Mouse (Mus musculus) kidney, adult 2 months (tissue): ENCODE data around the gene Zfyve1. TPM values are rescaled to one million over a fixed set of nuclear protein-coding genes. Genes with fewer than 3 reads are reported as not detected.

Source experiments
- DNase-seq: peaks from one replicate; pipeline ENCODE4 v3.0.0; 2021
- H3K27ac ChIP-seq: fragments of 200-500 bp; 2 replicates; pipeline ENCODE4 v1.5.1; 2012; ENCODE audit warnings: low read depth, low read length, control low read depth, inconsistent platforms; ENCODE audit not compliant: insufficient read depth
- H3K27me3 ChIP-seq: fragments of 200-500 bp; replicated peaks from 2 replicates; pipeline ENCODE4 v1.6.1; 2012; ENCODE audit warnings: mild to moderate bottlenecking, moderate library complexity, low read length, inconsistent platforms; ENCODE audit not compliant: control insufficient read depth, insufficient read depth
- H3K36me3 ChIP-seq: fragments of 200-500 bp; 2 replicates; pipeline ENCODE4 v1.6.1; 2012; ENCODE audit warnings: mild to moderate bottlenecking, moderate library complexity, low read length, inconsistent platforms; ENCODE audit not compliant: control insufficient read depth, insufficient read depth
- H3K4me1 ChIP-seq: fragments of 200-500 bp; 2 replicates; pipeline ENCODE4 v1.6.1; 2011; ENCODE audit warnings: low read length; ENCODE audit not compliant: control insufficient read depth, insufficient read depth
- H3K4me3 ChIP-seq: fragments of 200-500 bp; 2 replicates; pipeline ENCODE4 v1.5.1; 2011; ENCODE audit warnings: mild to moderate bottlenecking, low read depth, low read length, control low read depth; ENCODE audit not compliant: insufficient read depth
- CTCF ChIP-seq: fragments of 200-500 bp; conservative IDR thresholded peaks from 2 replicates; pipeline ENCODE4 v1.5.1; 2011; ENCODE audit warnings: low read depth, mild to moderate bottlenecking, control low read depth, low read length, moderate library complexity, mixed read lengths; ENCODE audit not compliant: insufficient read depth, insufficient read length
- POLR2A ChIP-seq: fragments of 200-500 bp; IDR thresholded peaks from one replicate; pipeline ENCODE4 v1.6.1; 2011; ENCODE audit warnings: low read depth, low read length, control low read depth
- WGBS: fragments of 180-500 bp; shearing (Covaris S2); methylation state at CpG from one replicate; pipeline ENCODE4 v1.1.7; 2018; 5-methylcytosine and 5-hydroxymethylcytosine counted together
- polyA plus RNA-seq: library from polyadenylated mRNA; depleted of rRNA; stranded (reverse); fragments of >200 nt; gene quantifications from 2 replicates; pipeline ENCODE4 v1.2.3, GENCODE M21; 2012

Zfyve1 gene
- polyA plus RNA-seq, 1 experiment: 29.0 TPM

GRCm38 (mm10) chr12:83525822-83526544 is 71.0 kb downstream of the Zfyve1 start:
- no peaks in the 10 kb centered on the region for H3K27me3 ChIP-seq
- DNase-seq: no peak
- no peak for TF ChIP-seq CTCF
- no peak for TF ChIP-seq POLR2A
- WGBS: 79% methylated on average over 18 of the region's 18 CpGs
- H3K27ac ChIP-seq: no peak overlapping the region
- H3K36me3 ChIP-seq: no peaks in the 10 kb centered on the region
- H3K4me3 ChIP-seq: no peak overlapping the region
- H3K4me1 ChIP-seq: no peaks in the 10 kb centered on the region

GRCm38 (mm10) chr12:83524329-83524728 is 72.7 kb downstream of the Zfyve1 start:
- Histone ChIP-seq H3K4me1 (no peaks in the 10 kb centered on the region), H3K4me3 (no peak overlapping the region), H3K36me3 (no peaks in the 10 kb centered on the region), H3K27ac (no peak overlapping the region), H3K27me3 (no peaks in the 10 kb centered on the region)
- DNase-seq: no peak
- WGBS: 73% methylated on average over 5 of the region's 5 CpGs
- TF ChIP-seq POLR2A (no peak), CTCF (no peak)

DNA sequence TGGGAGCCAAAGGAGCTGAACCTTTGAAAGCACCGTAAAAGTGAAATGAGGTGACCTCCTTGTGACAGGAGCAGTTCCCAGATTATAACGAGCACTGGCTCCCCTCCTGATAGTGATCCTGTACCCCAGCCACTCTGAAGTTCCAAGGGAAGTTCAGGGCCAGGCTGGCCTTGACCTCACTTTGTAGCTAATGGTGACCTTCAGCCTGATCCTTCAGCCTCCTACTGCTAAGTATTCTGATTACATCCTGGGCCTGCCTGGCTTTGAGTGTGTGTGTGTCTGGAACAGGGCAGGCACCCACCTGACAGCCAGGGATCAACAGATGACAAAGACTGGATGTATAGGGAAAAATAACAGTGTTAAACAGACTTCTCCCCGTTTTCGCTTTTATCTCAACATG is 73.1 kb downstream of the Zfyve1 start:
- H3K4me1 ChIP-seq: no peaks in the 10 kb centered on the region

GRCm38 (mm10) chr12:83523056-83523455 is 74.0 kb downstream of the Zfyve1 start:
- Histone ChIP-seq H3K4me1 (no peaks in the 10 kb centered on the region), H3K36me3 (no peaks in the 10 kb centered on the region), H3K27me3 (no peaks in the 10 kb centered on the region), H3K4me3 (no peak overlapping the region), H3K27ac (no peak overlapping the region)
- TF ChIP-seq POLR2A (no peak), CTCF (no peak)
- DNase-seq: no peak
- 88% methylated on average over 6 of the region's 6 CpGs for WGBS

More for the DNA sequence above, 73.1 kb downstream of the Zfyve1 start:
- H3K36me3 ChIP-seq: no peaks in the 10 kb centered on the region
- WGBS: 80% methylated on average over 4 of the region's 4 CpGs
- H3K27me3 ChIP-seq: no peaks in the 10 kb centered on the region
- no peak overlapping the region for H3K4me3 ChIP-seq
- no peak overlapping the region for H3K27ac ChIP-seq
- TF ChIP-seq POLR2A: no peak
- TF ChIP-seq CTCF: no peak
- DNase-seq: no peak

GRCm38 (mm10) chr12:83521083-83521482 is 75.9 kb downstream of the Zfyve1 start:
- Histone ChIP-seq H3K4me1 (no peaks in the 10 kb centered on the region), H3K4me3 (no peak overlapping the region)

GRCm38 (mm10) chr12:83520311-83520890 is 76.6 kb downstream of the Zfyve1 start, which contains the start of gene Dcaf4:
Gene Dcaf4, plus strand, starts transcription at chr12:83520466.
- WGBS: under 1% methylated on average over 32 of the region's 32 CpGs
- H3K27me3 ChIP-seq: no peaks in the 10 kb centered on the region
- peak; percentile 99 for DNase-seq
- peak; percentile 33 for TF ChIP-seq CTCF
- no peak for TF ChIP-seq POLR2A
- H3K27ac ChIP-seq: no peak within 1 kb of the TSS
- H3K4me1 ChIP-seq: no peaks in the 10 kb centered on the region
- peak within 1 kb of the TSS; percentile 90 for H3K4me3 ChIP-seq
- no peaks in the 10 kb centered on the region for H3K36me3 ChIP-seq

More at GRCm38 (mm10) chr12:83521083-83521482, 75.9 kb downstream of the Zfyve1 start:
- 56% methylated on average over 8 of the region's 8 CpGs for WGBS
- no peak for DNase-seq
- Histone ChIP-seq H3K27ac (no peak overlapping the region), H3K27me3 (no peaks in the 10 kb centered on the region), H3K36me3 (no peaks in the 10 kb centered on the region)
- TF ChIP-seq POLR2A (no peak), CTCF (no peak)

GRCm38 (mm10) chr12:83517580-83517979 is 79.4 kb downstream of the Zfyve1 start:
- TF ChIP-seq POLR2A (no peak), CTCF (no peak)
- Histone ChIP-seq H3K27ac (no peak overlapping the region), H3K27me3 (no peaks in the 10 kb centered on the region), H3K4me3 (no peak overlapping the region), H3K36me3 (no peaks in the 10 kb centered on the region), H3K4me1 (no peaks in the 10 kb centered on the region)
- DNase-seq: no peak
- 71% methylated on average over 3 of the region's 3 CpGs for WGBS
